ENCODE assay signal across 9 mouse cellular contexts in genomic region chr19:41258707-41259106, GRCm38 (mm10). TPM values are rescaled to one million over a fixed set of nuclear protein-coding genes. Genes with fewer than 3 reads are reported as not detected.
DNase-seq lines count a peak whose midpoint lies in the region; ATAC-seq and TF ChIP-seq lines count a peak whose summit lies in the region.
"Had no signal": no experiment of that assay in that cellular context is flagged by ENCODE, and none has a peak within 500 bp of the region (broad histone marks: within the 10 kb centered on the region; RNA-seq: fewer than 3 reads in every experiment).

No protein-coding gene starts in this region.

- peak; percentile 28 for DNase-seq in layer of hippocampus, adult 11-12 months (ENCODE audit: low spot score)
- DNase-seq in layer of hippocampus, postnatal 36 days: no peak
- peak; percentile 55 for DNase-seq in forelimb bud, embryonic 11.5 days (ENCODE audit: low read depth, low spot score)
- DNase-seq in lung, postnatal 10 days: peak; percentile 61
- DNase-seq in thymus, postnatal 10 days (ENCODE audit: low spot score in 2 of 2): peak; percentile 50 to 59
- DNase-seq in gastrocnemius, postnatal 25 days: no peak

- H3K27me3 ChIP-seq in E14TG2a.4 (ENCODE audit: insufficient read depth, low read length): no peaks in the 10 kb centered on the region
- H3K27me3 ChIP-seq: midbrain, embryonic 12.5 days had no signal

- peak; percentile 68 for TF ChIP-seq CTCF in E14TG2a.4 (conservative IDR thresholded peaks at IDR 0.05; ENCODE audit: low read length)

- H3K9me3 ChIP-seq in E14TG2a.4 (ENCODE audit: low read length): no peaks in the 10 kb centered on the region
- H3K9me3 ChIP-seq: midbrain, embryonic 12.5 days had no signal

- no peak overlapping the region for H3K4me3 ChIP-seq in E14TG2a.4 (replicated peaks; ENCODE audit: low read length)
- H3K4me3 ChIP-seq: midbrain, embryonic 12.5 days had no signal

- peaks cover 22% of the 10 kb centered on the region for H3K36me3 ChIP-seq in E14TG2a.4 (ENCODE audit: insufficient read depth, low read length)
- H3K36me3 ChIP-seq: midbrain, embryonic 12.5 days had no signal

- ATAC-seq in activated CD4-positive, CD25-positive, alpha-beta regulatory T cell, adult 4 months: peak; percentile 36

- H3K4me1 ChIP-seq in E14TG2a.4 (replicated peaks; ENCODE audit: low read depth, low read length): peaks cover 27% of the 10 kb centered on the region

RNA-seq across cellular contexts. Expression of gene Tm9sf3, which starts 5.1 kb away (rescaled TPM):
- 100 to 1,000 TPM; 121 to 128 TPM for total RNA-seq in layer of hippocampus, postnatal 36 days (2021)
- polyA plus RNA-seq in activated CD4-positive, CD25-positive, alpha-beta regulatory T cell, adult 4 months (2017; shearing (Covaris generic)): 10 to 100 TPM; 27.5 to 36.5 TPM
- 10 to 100 TPM; 62.1 to 62.8 TPM for total RNA-seq in gastrocnemius, postnatal 25 days (2021)

RNA-seq across cellular contexts. Expression of gene Tll2, which starts 52.1 kb away (rescaled TPM):
- under 1 TPM; 0.58 to 0.85 TPM for total RNA-seq in layer of hippocampus, postnatal 36 days (2021)
- polyA plus RNA-seq in activated CD4-positive, CD25-positive, alpha-beta regulatory T cell, adult 4 months (2017; shearing (Covaris generic)): not detected
- under 1 TPM in 1 of 2 experiments, not detected in 1; 0.24 TPM for total RNA-seq in gastrocnemius, postnatal 25 days (2021)

Comparison
In these comparisons a context has a peak if more than half of its experiments do, and no peak if none do; other contexts are left out.
1. DNase-seq: peak in layer of hippocampus, adult 11-12 months (single experiment), forelimb bud, embryonic 11.5 days (single experiment), lung, postnatal 10 days (single experiment) and thymus, postnatal 10 days (2 of 2); none in layer of hippocampus, postnatal 36 days (0 of 2) and gastrocnemius, postnatal 25 days (single experiment).